Mouse (Mus musculus) lung, adult 10 weeks (tissue): ENCODE measurements around the gene Rcbtb1. TPM values are rescaled to one million over a fixed set of nuclear protein-coding genes. Genes with fewer than 3 reads are reported as not detected.

Source experiments
- polyA plus RNA-seq: library from polyadenylated mRNA; stranded (reverse); fragments of 350-450 nt; fragmentation: Illumina TruSeq; extraction: RNeasy Lipid Tissue Mini Kit (QIAGEN cat#74804); gene quantifications from one replicate; pipeline ENCODE4 v1.2.3, GENCODE M21; 2014; ENCODE audit warnings: low read depth, low replicate concordance; ENCODE audit not compliant: insufficient read depth

Gene Rcbtb1
- polyA plus RNA-seq = 12.1 TPM

DNA sequence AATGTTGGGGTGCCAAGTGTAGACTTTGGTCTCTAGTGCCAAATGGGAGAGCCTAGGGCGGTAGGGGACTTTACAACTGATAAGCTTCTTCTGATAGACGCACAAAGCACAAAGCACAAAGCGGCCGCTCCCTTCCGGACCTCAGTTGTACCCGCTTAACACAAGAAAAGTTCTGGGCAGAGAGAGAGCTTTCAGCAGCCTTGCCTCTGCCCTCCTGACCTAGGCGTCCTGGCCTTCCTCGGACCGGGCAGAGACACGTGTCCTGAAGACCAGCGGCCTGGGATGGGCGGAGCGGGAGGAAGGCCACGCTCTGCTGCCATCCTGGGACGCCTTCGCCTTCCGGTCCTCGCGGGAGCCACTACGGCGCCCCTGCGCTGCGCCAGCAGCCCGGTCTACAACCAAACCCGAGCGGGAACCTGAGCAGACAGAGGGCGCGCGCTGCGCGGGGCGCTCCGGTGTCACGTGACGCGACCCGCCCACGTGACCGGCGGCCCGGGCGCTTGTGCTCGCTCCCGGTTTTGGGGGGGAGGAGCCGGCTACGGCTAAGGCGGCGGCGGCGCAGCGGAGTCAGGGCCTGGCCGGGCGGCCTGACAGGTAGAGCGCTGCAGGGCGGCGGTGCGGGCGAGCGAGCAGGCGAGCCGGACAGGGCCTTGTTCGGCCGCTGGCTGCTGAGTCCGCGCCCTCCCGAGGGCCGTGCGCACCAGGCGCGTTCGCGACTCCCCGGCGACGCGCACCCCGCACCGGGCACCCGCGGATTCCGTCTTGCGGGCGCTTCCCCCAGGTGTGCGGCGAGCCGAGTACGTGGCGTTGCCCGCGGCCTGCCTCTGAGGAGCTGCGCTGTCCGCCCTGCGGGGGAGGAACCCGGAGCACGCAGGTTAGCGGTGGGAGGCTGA is at the start of gene Rcbtb1:
TSS of gene Rcbtb1 (plus strand) at position 499 of the 893 bp plus-strand sequence.

DNA sequence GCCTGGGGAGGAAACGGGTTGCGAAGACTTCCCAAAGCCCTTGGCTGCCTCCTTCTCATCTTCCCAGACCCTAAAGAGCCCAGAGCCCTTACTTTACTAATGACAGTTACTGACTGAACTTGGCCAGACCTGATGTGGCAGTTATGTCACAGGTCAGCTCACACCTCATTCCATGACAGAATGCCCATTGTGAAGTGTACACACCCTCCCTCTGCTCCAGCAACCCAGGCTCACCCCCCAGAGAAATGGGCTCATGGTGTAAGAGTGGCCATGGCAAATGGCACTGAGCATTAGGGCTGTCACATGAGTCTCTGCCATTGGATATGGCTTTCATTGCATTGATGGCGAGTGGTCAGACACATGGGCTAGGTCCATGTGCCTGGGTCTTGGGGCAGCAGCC is 22.4 kb upstream of the Rcbtb1 start, which contains the start of gene Gm5142:
TSS of gene Gm5142 (minus strand) at position 101 of the 400 bp plus-strand sequence.

DNA sequence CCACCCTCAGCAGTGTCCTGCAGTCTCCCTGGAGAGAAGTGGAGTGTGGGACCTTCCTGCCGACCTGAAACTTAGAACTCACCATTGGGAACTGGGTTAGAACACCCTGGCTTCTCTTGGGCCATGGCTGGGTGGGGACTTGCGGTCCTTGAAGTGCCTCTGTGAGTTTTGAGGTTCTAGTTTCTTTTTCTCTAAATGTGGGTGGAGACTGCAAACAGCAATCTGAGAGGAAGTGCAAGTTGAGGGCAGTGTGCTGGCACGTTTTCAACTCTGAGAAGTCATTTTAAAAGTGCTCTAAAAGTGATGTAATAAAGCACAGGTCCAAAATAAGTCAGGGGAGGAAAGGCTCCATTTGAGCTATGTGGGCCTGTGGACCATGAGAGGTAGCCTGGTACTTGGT is 59.0 kb downstream of the Rcbtb1 start, which contains the start of gene Gm6904:
TSS of gene Gm6904 (minus strand) at position 161 of the 400 bp plus-strand sequence.

Other genes with a start within 250 kb of the Rcbtb1 start
- gene 1700129C05Rik, start 58.3 kb upstream of the Rcbtb1 start, polyA plus RNA-seq = not detected
- gene Gm5142, start 22.5 kb upstream of the Rcbtb1 start, polyA plus RNA-seq = not detected
- gene Gm6904, start 59.0 kb downstream of the Rcbtb1 start, polyA plus RNA-seq = 0.49 TPM
- 1.1 TPM for gene Phf11a, start 96.3 kb downstream of the Rcbtb1 start, polyA plus RNA-seq
- 7.6 TPM for gene Phf11b, start 140.1 kb downstream of the Rcbtb1 start, polyA plus RNA-seq
- 18.9 TPM for gene Phf11d, start 164.3 kb downstream of the Rcbtb1 start, polyA plus RNA-seq
- 0.58 TPM for gene Phf11c, start 194.2 kb downstream of the Rcbtb1 start, polyA plus RNA-seq
- gene Setdb2, start 239.7 kb downstream of the Rcbtb1 start, polyA plus RNA-seq = 5.4 TPM
- 22.8 TPM for gene Cab39l, start 239.8 kb downstream of the Rcbtb1 start, polyA plus RNA-seq